Mouse (Mus musculus): ENCODE measurements around the gene Baiap2.

The Baiap2 gene

DNA sequence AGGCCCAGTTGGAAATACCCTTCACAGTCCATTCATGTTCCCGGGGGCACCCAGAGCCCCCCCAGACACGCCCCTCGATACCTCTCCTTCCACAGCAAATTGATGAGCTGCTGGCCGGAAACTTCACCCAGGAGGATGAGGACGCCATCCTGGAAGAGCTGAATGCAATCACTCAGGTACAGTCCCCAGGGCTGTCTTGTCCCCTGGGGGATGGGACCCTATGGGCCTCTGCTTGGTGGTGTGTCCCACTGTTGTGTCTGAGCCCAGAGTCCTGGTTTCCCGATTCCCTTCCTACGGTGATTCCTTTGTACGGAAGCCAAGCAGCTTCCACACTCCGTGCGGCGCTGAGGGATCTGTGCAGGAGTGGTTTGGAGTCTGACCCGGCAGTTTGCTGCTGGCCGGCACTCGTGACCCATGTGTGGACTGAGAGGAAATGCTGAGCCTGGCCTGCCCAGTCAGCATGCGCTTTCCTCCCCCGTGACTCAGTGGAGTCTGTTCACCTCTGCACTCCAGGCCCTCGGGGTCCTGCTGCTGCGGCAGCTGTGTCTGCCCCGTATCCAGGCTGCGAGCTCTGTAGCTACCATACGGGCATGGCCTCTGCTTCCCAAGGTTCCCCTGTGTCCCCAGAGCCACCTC lies 25.6 kb upstream of the Baiap2 start:
- in situ Hi-C loops (cut with MboI; ENCODE audit: unreplicated experiment in 2 of 2), result loop anchor here in 1 of 2 experiments (5.0 to 10.0 kb wide), 2 partner anchors 80 to 188 kb away; no protein-coding TSS in a partner anchor

DNA sequence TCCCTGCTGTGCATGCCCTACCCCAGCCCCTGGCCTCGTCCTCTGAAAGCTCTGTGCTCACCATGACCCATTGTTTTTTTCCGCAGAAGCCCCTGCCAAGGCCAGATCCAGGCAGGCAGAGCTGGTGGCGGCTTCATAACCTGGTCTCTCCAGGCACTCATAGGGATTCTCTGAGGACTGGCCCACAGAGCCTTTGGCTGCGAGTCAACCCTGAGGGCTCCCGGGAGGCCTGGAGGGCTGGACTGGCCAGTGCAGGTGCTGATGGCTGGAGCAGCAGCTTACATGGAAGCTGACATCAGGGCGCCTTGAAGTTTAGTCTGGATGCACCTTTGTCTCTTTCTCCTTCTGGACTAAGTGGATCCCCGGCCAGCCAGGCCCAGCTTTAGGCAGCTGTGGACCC lies 24.0 kb upstream of the Baiap2 start:
- in situ Hi-C loops (cut with MboI; ENCODE audit: unreplicated experiment in 2 of 2), result loop anchor here in 1 of 2 experiments (5.0 to 10.0 kb wide), 2 partner anchors 79 to 186 kb away; no protein-coding TSS in a partner anchor

DNA sequence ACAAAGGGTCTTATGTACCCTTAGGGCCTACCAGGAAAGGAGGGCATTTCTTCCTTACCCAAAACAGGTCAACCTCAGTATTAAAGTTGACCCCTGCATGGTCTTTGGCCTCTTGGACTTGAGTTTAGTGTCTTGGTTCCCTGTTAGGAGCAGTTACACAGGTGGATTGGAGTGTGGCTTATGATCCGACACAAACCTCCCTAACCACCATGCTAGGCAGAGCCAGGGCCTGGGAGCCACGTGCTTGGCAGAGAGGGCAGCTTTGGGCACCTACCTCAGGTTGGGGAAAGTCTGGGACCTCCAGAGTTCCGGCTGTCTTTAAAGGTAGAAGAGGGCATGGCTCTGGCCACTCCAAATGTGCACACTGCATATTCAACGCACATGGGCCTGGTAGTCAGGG lies 23.1 kb upstream of the Baiap2 start:
- in situ Hi-C loops (cut with MboI; ENCODE audit: unreplicated experiment in 2 of 2), result loop anchor here in 1 of 2 experiments (5.0 to 10.0 kb wide), 2 partner anchors 78 to 185 kb away; no protein-coding TSS in a partner anchor

DNA sequence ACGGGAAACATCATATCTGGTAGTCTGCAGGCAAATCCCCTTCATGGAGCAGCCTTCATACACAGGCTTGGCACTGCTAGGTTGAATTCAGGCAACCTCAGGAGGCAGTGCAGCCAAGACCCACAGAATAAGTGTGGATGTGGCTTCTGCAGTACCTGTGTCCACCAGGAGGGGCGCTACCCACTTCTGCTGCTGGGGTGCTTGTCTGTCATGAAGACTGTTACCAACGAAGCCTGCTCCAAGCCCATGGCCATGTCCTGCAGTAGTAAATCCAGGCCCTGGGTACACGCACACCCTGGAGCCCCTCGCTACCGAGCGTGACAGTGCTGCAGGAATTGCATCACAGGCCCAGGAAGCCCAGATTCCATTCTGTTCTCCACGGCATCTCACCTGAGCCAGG lies 22.7 kb upstream of the Baiap2 start:
- in situ Hi-C loops (cut with MboI; ENCODE audit: unreplicated experiment in 2 of 2), result loop anchor here in 1 of 2 experiments (5.0 to 10.0 kb wide), 2 partner anchors 77 to 185 kb away; no protein-coding TSS in a partner anchor

DNA sequence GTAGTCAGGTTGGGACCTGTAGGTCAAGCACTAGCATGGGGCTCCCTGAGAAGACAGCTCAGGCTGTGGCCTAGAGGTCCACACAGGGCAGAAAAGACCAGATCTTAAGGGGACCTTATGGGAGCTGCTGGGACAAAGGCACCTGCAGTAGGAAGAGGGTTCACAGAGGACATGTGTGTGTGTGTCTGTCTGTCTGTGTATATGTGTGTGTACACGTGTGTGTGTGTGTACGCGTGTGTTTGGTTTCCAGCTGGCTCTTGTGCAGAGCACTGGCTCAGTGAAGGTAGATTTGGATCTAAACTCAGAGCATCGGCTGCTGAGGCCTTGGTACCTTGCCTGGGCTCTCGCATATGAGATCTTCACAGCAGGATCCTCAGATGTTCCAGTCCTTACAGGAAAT lies 21.9 kb upstream of the Baiap2 start:
- in situ Hi-C loops (cut with MboI; ENCODE audit: unreplicated experiment in 2 of 2), result no loop called here

DNA sequence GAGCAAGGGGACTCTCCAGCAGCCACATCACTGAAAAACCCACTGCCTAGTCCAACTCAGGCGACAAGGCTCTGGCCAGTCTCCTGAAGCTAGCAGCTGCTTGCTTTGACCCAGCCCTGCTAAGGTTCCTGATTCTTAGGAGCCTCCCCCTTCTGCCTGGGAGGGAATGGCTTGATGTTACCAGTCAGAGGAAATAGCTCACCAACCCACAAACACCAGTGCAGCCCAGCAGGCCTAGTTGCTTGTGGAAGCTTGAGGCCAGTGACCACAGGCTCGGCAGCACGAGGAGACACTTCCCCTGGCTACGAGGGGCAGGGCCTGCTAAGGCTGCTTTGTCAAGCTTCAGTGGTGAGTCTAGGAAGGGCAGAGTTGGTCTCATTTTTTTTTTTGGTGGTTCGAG lies 17.4 kb upstream of the Baiap2 start:
- in situ Hi-C loops (cut with MboI; ENCODE audit: unreplicated experiment in 2 of 2), result loop anchor here in 1 of 2 experiments (5.0 kb wide), 1 partner anchor 62 kb away; no protein-coding TSS in a partner anchor

DNA sequence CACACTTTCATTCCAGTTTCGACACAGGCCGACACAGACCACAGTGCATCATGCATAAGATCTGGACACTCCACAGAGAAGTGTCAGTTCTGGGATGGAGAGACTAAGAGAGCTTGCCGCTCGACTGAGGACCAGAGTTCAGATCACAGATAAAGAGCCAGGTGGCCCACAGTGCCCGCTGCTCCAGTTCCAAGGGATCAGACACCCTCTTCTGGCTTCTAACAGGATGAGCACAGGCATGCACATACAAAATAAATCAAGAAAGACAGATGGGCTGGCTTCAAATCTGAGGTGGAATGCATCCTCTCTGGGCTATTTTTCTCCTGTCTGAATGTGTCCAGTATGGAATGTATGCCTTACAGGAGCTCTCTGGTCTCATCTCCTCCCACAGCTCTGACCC lies 15.8 kb upstream of the Baiap2 start:
- in situ Hi-C loops (cut with MboI; ENCODE audit: unreplicated experiment in 2 of 2), result loop anchor here in 1 of 2 experiments (5.0 kb wide), 1 partner anchor 61 kb away; no protein-coding TSS in a partner anchor

DNA sequence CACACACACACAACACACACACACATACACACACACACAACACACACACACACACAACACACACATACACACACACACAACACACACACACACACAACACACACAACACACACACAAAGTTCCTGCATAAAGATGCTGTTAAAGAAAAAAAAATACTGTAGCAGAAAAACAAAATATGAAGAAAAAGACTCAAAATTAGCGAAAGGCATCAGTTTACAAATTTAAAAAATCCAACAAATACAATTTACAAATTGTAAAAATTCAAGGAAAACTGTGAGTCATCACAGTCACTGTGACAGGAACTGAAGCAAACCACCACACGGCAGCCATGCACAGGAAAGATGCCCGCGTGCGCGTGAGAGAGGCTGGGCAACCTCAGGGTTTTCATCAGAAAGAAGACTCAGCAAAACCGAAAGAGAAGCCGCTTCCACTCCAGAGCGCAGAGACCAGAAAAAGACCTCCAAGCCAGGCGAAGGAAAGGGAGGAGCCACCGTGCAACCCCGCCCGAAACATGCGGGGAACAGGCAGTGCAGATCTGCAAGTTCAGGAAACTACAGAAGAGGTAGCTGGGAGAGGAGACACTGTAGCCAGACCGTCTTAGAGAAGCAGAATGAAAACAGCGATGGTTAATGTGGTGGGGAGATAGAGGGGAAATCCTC lies 14.4 kb upstream of the Baiap2 start:
- in situ Hi-C loops (cut with MboI; ENCODE audit: unreplicated experiment in 2 of 2), result loop anchor here in 1 of 2 experiments (5.0 kb wide), 1 partner anchor 59 kb away; no protein-coding TSS in a partner anchor

DNA sequence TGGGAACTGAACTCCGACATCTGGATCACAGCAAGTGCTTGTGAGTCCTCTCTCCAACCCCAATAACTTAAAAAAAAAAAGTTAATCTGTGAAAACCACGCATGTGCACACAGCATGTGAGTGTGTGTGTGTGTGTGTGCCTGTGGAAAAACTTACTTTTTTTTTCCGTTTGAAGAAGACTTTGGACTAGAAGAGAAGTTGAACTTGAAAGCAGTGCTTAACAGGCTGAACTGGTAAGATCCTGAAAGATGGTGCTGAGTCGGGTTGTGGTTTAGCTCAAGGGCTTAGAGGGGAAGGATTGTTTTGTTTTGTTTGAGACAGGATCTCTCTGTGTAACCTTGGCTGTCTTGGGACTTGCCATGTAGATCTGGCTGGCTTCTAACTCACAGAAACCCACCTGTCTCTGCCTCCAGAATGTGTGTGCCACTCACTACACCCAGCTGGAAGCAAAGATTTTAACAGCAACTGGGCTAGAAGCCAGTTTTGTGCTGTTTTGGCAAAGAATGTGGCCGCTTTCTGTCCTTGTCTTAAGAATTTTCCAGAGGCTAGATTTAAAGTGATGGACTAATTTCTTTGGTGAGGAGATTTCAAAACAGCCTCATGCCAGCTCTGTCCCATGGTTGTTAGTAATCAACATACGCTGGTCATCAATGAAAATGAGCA lies 12.8 kb upstream of the Baiap2 start:
- in situ Hi-C loops (cut with MboI; ENCODE audit: unreplicated experiment in 2 of 2), result loop anchor here in 1 of 2 experiments (5.0 kb wide), 1 partner anchor 58 kb away; no protein-coding TSS in a partner anchor

DNA sequence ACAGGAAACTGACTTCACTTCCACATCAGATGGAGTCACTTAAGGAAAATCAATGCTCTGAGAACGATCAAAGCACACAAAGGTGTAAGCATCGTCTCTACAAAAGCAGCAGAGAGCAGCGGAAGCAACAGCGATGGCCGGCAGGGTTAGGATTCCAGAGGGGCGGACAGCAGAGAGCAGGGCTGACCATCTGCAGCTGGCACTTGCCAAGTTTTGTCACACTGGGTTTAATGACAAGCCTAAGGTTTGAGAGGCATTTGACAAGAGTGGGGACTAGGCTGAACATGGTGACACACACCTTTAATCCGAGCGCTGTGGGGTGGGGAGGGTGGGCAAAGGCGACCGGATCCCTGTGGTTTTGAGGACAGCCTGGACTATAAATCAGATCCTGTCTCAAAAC lies 10.8 kb upstream of the Baiap2 start:
- in situ Hi-C loops (cut with MboI; ENCODE audit: unreplicated experiment in 2 of 2), result no loop called here

DNA sequence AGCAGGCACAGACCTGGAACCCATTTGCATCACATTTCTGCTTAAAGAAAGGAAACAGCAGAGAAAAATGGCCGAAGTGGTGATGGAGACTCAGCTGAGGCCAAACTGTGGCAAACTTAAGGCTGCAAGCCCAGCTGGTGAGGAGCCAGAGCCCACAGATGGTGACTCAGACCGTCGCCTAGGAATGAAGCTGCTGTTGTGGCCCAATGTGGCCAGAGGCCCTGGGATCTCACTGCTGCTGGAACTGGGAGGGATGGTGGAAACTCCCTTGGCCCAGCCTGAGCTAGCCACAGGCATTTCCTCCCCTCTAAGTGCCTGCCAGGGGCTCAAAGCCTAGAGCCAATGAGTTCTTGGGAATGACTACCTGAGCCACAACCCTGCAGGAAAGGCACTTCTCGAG lies 9.4 kb upstream of the Baiap2 start:
- in situ Hi-C loops (cut with MboI; ENCODE audit: unreplicated experiment in 2 of 2), result no loop called here

DNA sequence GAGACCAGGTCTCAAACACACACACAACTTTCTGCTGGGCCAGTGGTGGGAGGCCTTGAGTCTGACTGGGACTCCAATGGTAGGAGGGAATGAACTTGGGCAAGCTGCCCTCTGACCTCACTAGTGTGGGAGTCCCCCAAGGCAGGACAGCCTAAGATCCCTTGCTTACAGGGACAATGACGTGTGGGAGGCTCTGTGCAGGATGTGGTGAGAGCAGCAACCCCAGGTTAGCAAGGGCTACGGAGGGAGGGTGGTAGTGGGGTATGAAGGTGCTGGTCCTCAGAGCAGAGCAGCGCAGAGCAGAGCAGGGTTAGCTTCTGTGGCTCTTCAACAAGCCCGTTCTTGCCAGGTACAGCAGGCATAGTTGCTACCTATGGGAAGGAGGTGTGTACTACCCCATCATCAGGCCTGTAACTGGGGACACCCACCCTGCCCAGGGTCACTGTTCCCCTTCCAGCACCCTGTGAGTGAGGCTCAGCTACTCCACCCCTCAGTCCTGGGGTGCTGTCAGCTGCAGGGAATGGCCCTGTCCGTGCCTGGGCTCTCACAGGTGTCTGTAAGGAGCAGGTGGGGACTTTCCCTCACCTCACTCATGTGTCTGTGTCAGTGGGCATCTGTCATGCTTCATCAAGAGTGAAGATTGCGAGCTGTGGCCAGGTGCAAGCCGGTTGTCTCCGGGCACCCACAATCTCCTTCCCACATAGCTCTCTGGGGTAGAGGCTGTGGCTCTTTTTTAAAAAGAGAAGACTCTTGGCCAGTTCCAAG lies 8.6 kb upstream of the Baiap2 start:
- in situ Hi-C loops (cut with MboI; ENCODE audit: unreplicated experiment in 2 of 2), result no loop called here

DNA sequence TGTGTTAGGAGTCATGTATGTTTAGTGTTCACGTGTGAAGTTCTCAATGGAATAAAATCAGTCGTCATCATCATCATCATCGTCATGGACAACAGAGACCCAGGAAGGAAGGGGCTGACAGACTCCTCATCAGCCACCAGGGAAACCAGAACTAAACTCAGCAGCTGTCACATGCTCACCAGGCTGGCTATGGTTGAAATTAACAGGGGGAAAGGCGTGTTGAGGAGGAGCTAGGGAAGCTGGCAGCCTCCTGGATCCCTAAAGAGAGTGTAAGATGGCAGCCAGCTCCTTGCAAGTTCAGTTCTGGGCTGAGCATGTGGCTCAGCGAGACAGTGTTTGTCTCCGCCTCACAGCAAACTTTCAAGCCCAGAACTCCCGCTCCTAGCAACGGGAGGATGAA lies 7.8 kb upstream of the Baiap2 start:
- in situ Hi-C loops (cut with MboI; ENCODE audit: unreplicated experiment in 2 of 2), result no loop called here

DNA sequence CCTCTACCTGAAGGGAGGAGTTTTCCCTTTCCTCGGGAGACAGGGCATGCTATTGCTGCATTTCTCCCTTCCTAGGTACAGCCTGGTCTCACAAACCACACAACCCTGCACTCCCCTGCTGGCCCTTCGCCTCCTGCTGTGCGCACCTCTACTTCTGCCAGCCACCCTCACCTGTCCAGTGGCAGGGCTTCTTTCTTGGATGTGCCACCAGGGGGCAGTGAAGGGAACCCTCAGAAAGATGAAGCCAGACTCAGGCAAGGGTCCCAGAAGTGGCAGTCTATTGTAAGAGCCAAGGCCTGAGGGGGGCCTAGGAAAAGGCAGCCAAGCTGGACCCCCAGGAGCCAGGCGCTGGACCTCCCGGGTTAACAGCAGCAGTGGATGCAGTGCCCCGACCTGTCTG lies 7.1 kb upstream of the Baiap2 start:
- in situ Hi-C loops (cut with MboI; ENCODE audit: unreplicated experiment in 2 of 2), result no loop called here

DNA sequence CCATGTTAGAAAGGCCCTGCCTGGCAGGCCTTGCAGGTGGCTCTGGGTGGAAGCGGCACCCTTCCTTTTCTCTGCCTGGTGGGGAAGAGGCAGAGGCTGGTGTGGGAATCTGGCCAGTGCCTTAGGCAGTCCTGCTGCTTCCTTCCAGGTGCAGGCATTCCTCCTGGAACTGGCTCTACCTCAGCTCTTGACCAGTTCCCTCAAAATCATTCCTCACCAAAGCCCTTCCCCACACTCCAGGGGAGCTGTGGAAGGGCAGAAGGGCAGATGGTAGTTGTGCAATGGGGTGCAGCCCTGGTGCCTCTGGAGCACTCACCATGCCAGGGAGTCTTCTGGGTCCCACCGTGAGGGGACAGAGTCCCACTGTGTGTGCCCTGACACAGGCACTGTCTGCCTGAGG lies 6.1 kb upstream of the Baiap2 start:
- in situ Hi-C loops (cut with MboI; ENCODE audit: unreplicated experiment in 2 of 2), result no loop called here

DNA sequence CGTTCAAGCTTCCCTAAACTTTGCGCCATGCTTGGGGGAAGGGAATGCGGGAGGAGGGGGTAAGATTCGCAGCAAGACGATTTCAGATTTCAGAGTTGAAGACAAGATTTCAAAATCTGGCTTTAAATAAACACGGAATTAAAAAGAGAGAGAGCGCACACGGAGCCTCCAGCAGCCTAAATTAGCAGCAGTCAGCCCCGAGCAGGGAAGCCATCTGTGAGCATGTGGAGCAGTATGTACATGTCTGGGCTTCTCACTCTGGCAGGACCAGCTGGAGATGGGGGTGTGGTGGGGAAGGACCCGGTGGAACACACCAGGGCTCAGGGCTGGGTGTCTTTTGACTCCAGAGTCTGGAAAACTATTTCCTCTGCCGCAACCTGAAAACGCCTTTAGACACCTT lies 5.3 kb upstream of the Baiap2 start:
- in situ Hi-C loops (cut with MboI; ENCODE audit: unreplicated experiment in 2 of 2), result no loop called here

DNA sequence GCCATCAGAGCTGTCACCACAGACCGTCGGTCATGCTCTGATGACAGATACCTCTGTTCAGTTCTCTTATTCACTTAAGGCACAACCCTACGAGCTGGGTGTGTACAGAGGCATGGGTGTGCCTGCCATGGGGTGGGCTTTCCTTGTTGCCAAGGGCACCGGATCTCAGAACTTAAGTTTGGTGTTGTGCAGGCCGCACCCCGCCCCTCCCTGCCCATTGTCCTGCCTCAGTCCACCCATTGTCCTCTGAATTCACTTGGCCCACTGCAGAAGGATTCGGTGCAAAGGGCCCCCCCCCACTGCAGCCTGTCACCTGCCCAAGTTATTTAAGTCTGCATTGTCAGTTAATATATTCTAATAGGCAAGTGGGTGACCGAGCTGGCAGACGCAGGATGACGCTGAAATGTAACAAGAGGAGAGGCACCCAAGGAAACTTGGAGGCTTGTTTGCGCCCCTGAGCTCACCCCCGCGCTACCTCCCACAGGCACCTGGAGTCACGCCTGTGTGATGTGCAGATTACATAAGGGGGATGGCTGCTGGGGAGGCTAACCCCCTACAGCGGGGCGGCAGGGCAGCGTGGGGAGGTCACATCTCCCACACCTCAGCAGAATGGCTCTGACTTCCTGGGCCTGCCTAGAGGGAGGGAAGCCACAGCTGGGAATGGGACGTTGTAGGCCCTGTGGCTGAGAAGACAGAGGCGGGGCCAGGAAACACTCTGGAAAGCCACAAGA lies 4.6 kb upstream of the Baiap2 start:
- in situ Hi-C loops (cut with MboI; ENCODE audit: unreplicated experiment in 2 of 2), result no loop called here

DNA sequence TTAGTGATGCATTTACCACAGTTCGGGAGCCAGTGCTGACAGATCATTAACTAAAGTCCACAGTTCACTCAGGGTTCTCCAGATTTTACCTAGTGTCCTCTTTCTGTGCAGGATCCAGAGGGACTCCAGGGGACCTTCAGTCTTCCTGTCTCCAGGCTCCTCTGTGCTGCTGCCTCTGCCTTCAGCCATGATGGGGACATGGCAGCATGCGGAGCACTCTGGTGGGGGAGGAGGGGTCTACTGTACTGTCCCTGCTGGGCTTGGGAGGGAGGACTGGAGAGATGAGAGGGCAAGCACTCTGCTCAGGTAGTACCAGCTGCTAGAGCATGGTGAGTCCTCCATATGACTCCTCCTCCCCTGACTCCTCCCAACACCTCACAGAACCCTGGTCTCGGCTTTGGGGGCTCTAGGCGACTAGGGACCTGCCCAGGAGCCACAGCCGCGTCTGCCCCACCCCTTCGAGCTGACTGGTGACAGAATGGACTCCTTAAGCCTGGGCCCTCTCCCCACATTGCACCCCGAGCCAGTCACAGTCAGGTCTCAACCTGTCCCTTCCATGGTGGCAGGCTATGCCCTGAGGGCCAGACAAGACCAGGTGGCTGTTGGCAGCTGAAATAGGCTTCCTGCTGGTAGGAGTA lies 3.4 kb upstream of the Baiap2 start:
- in situ Hi-C loops (cut with MboI; ENCODE audit: unreplicated experiment in 2 of 2), result no loop called here

DNA sequence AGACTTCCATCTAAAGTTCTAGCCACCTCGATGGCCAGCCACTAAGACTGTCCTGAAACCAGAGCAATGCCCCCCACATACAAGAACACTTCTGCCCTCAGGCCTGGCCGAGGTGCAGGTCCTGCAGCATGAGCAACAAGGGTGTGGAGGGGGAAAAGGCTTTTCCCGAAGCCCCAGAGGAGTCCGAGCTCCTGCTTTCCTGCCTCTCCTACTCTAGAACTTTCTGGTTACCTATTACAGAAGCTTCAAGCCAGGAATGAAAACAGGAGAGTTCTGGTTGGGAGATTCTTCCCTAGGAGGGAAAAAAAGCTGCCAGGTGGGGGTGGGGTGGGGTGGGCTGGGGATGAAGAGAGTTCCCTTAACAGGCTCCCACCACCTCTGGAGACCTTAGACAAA lies 2.9 kb upstream of the Baiap2 start:
- in situ Hi-C loops (cut with MboI; ENCODE audit: unreplicated experiment in 2 of 2), result no loop called here

DNA sequence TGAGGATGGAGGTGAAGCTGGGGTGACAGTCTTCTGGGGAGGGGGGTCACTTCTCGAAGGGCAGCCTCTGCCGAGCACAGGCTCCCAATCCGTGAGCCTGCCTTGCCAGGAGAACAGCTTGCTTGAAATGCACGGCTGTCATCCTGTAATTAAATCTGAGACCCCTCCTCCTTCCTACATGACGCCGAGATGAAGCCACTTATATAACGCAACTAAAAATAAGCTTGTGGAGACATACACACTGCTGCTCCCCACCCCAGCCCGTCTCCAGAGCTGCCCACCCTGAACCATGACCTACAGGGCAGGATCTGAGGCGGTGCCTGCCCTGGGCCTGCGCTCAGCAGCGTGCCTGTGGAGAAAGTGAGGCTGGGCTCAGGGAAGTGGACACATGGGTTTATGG lies 2.4 kb upstream of the Baiap2 start:
- in situ Hi-C loops (cut with MboI; ENCODE audit: unreplicated experiment in 2 of 2), result no loop called here

Measured in v-Abl transformed pro-B cells (cell line).